Mouse (Mus musculus) forebrain, postnatal 0 days (tissue): ENCODE data around the gene Matk. TPM values are rescaled to one million over a fixed set of nuclear protein-coding genes. Genes with fewer than 3 reads are reported as not detected.
"Not testable (repeated sequence)": the region's sequence is repeated elsewhere in the genome, so short reads cannot be mapped to it uniquely, and the experiment has no call there.

ENCODE experiments used
- ATAC-seq: fragments of 200-750 bp; cut with Nextera tagmentation; 2 replicates; pipeline ENCODE4 v1.8.0; 2017; ENCODE audit warnings: mild to moderate bottlenecking, moderate library complexity
- DNase-seq: peaks from one replicate; pipeline ENCODE4 v3.0.0-alpha.2; 2015
- H3K27ac ChIP-seq: fragments of 300-500 bp; sonication (generic); 2 replicates; pipeline ENCODE4 v1.5.1; 2014; ENCODE audit warnings: low read depth, mild to moderate bottlenecking, antibody characterized with exemption, low read length, moderate library complexity, mixed read lengths
- H3K27me3 ChIP-seq: fragments of 300-500 bp; sonication (generic); 2 replicates; pipeline ENCODE4 v1.6.1; 2014; ENCODE audit warnings: mild to moderate bottlenecking, low read length, mixed read lengths; ENCODE audit not compliant: insufficient read depth
- H3K36me3 ChIP-seq: fragments of 300-500 bp; sonication (generic); 2 replicates; pipeline ENCODE4 v1.6.1; 2014; ENCODE audit warnings: mild to moderate bottlenecking, moderate library complexity; ENCODE audit not compliant: insufficient read depth
- H3K4me1 ChIP-seq: fragments of 300-500 bp; sonication (generic); 2 replicates; pipeline ENCODE4 v1.6.1; 2014; ENCODE audit warnings: antibody characterized with exemption; ENCODE audit not compliant: insufficient read depth
- H3K4me2 ChIP-seq: fragments of 300-500 bp; sonication (generic); 2 replicates; pipeline ENCODE4 v1.6.1; 2014; ENCODE audit warnings: low read depth, mild to moderate bottlenecking, moderate library complexity
- H3K4me3 ChIP-seq: fragments of 300-500 bp; sonication (generic); 2 replicates; pipeline ENCODE4 v1.5.1; 2014; ENCODE audit warnings: low read depth, low read length, mixed read lengths
- H3K9ac ChIP-seq: fragments of 300-500 bp; sonication (generic); 2 replicates; pipeline ENCODE4 v1.6.1; 2014; ENCODE audit warnings: mild to moderate bottlenecking
- H3K9me3 ChIP-seq: fragments of 300-500 bp; sonication (generic); 2 replicates; pipeline ENCODE4 v1.6.1; 2016; ENCODE audit warnings: low read length
- CTCF ChIP-seq: sonication (generic); IDR thresholded peaks from 2 replicates; pipeline ENCODE4 v1.5.1; 2016; ENCODE audit warnings: antibody characterized with exemption, control low read depth, low read depth
- WGBS: fragments of 180-500 bp; shearing (Covaris S2); extraction: QIAGEN DNeasy Blood & Tissue Kit; methylation state at CpG from one replicate; pipeline ENCODE4 v1.1.7; 2014; 5-methylcytosine and 5-hydroxymethylcytosine counted together
- polyA plus RNA-seq: library from polyadenylated mRNA; unstranded; fragments of >200 nt; fragmentation: Nextera tagmentation; extraction: Ambion mirVana; gene quantifications from 2 replicates; pipeline ENCODE4 v1.2.1, GENCODE M21; 2015
- total RNA-seq: library from RNA; depleted of rRNA; stranded (reverse); fragments of >200 nt; gene quantifications from 2 replicates; pipeline ENCODE4 v1.2.3, GENCODE M21; 2014

Matk gene
- total and polyA plus RNA-seq, 2 experiments from 2014 or later: 79.4 to 87.3 TPM

GRCm38 (mm10) chr10:81217267-81217666, 35.5 kb upstream of the Matk start:
- peak; percentile 48; the same call in 1 of the 2 replicates for ATAC-seq
- not testable (repeated sequence) for DNase-seq, H3K27me3 ChIP-seq, H3K4me2 ChIP-seq, H3K9ac ChIP-seq, H3K27ac ChIP-seq, H3K9me3 ChIP-seq, H3K4me1 ChIP-seq, H3K4me3 ChIP-seq
- H3K36me3 ChIP-seq: peaks cover 80% of the 10 kb centered on the region
- 17% methylated on average over 1 of the region's 1 CpGs for WGBS
- TF ChIP-seq CTCF: peak; percentile 59

GRCm38 (mm10) chr10:81217964-81218363, 34.8 kb upstream of the Matk start:
- H3K4me2 ChIP-seq: no peak overlapping the region
- no peak overlapping the region for H3K27ac ChIP-seq
- no peaks in the 10 kb centered on the region for H3K27me3 ChIP-seq
- WGBS: 42% methylated on average over 7 of the region's 7 CpGs
- peak; percentile 65 for ATAC-seq
- no peaks in the 10 kb centered on the region for H3K9me3 ChIP-seq
- DNase-seq: peak; percentile 58
- H3K4me1 ChIP-seq: no peaks in the 10 kb centered on the region
- TF ChIP-seq CTCF: peak; percentile 80
- H3K36me3 ChIP-seq: peaks cover 76% of the 10 kb centered on the region
- H3K4me3 ChIP-seq: no peak overlapping the region
- H3K9ac ChIP-seq: no peak overlapping the region

- DNase-seq (no peak), ATAC-seq (no peak)
- no peaks in the 10 kb centered on the region for H3K27me3 ChIP-seq
- no peak overlapping the region for H3K4me3 ChIP-seq
- no peaks in the 10 kb centered on the region for H3K9me3 ChIP-seq
- no peak overlapping the region for H3K9ac ChIP-seq
- no peak overlapping the region for H3K27ac ChIP-seq
- WGBS: 89% methylated on average over 5 of the region's 5 CpGs
- H3K4me1 ChIP-seq: no peaks in the 10 kb centered on the region
- TF ChIP-seq CTCF: no peak
- no peak overlapping the region for H3K4me2 ChIP-seq
- peaks cover 62% of the 10 kb centered on the region for H3K36me3 ChIP-seq
These were observed 31.2 kb upstream of the Matk start for GRCm38 (mm10) chr10:81221402-81222015.

GRCm38 (mm10) chr10:81223731-81224130, 29.0 kb upstream of the Matk start:
- H3K4me1 ChIP-seq, H3K9ac ChIP-seq, H3K4me2 ChIP-seq, H3K4me3 ChIP-seq, DNase-seq, H3K27me3 ChIP-seq, ATAC-seq, H3K27ac ChIP-seq, H3K9me3 ChIP-seq: not testable (repeated sequence)
- peaks cover 54% of the 10 kb centered on the region for H3K36me3 ChIP-seq
- 63% methylated on average over 2 of the region's 2 CpGs for WGBS

GRCm38 (mm10) chr10:81229735-81230437, 22.8 kb upstream of the Matk start:
- no peaks in the 10 kb centered on the region for H3K27me3 ChIP-seq
- ATAC-seq (peak; percentile 49), DNase-seq (peak; percentile 69)
- TF ChIP-seq CTCF: no peak
- 7% methylated on average over 20 of the region's 20 CpGs for WGBS
- H3K9me3 ChIP-seq: no peaks in the 10 kb centered on the region
- 0 out of 2 replicates have a peak, but pooled peaks cover 4% of the 10 kb centered on the region for H3K36me3 ChIP-seq
- H3K4me2 ChIP-seq: peak overlapping the region; percentile 72
- peaks cover 17% of the 10 kb centered on the region for H3K4me1 ChIP-seq
- peak overlapping the region; percentile 99 for H3K9ac ChIP-seq
- H3K27ac ChIP-seq: peak overlapping the region; percentile 98
- H3K4me3 ChIP-seq: peak overlapping the region; percentile 78

GRCm38 (mm10) chr10:81230438-81231332, 22.1 kb upstream of the Matk start, which contains the start of gene Atcay:
Gene Atcay (minus strand): TSS chr10:81230833.
- DNase-seq (peak; percentile 91), ATAC-seq (peak; percentile 95)
- H3K4me3 ChIP-seq: peak within 1 kb of the TSS; percentile 78
- H3K27me3 ChIP-seq: no peaks in the 10 kb centered on the region
- H3K9me3 ChIP-seq: no peaks in the 10 kb centered on the region
- peak within 1 kb of the TSS; percentile 99 for H3K9ac ChIP-seq
- peaks cover 17% of the 10 kb centered on the region for H3K4me1 ChIP-seq
- WGBS: 3% methylated on average over 27 of the region's 27 CpGs
- peak within 1 kb of the TSS; percentile 72 for H3K4me2 ChIP-seq
- 0 out of 2 replicates have a peak, but pooled peaks cover 3% of the 10 kb centered on the region for H3K36me3 ChIP-seq
- H3K27ac ChIP-seq: peak within 1 kb of the TSS; percentile 98
- TF ChIP-seq CTCF: peak; percentile 80
